Mouse (Mus musculus): ENCODE measurements around the gene Stx8. TPM values are rescaled to one million over a fixed set of nuclear protein-coding genes. Genes with fewer than 3 reads are reported as not detected.

Stx8 gene
- polyA plus RNA-seq, 1 experiment from 2014 or later, result 23.4 TPM

- ATAC-seq (ENCODE audit: low read depth) (no peak), DNase-seq (no peak)
- Histone ChIP-seq H3K4me3 (replicated peaks) (no peak overlapping the region), H3K27ac (no peak overlapping the region), H3K27me3 (no peaks in the 10 kb centered on the region), H3K9me3 (replicated peaks) (no peaks in the 10 kb centered on the region), H3K4me1 (replicated peaks) (no peaks in the 10 kb centered on the region), H3K36me3 (no peaks in the 10 kb centered on the region), H3K9ac (no peak overlapping the region), H3K4me2 (no peak overlapping the region)
- WGBS (ENCODE audit: insufficient replicate concordance), result 55% methylated on average over 5 of the region's 5 CpGs
Measured at GRCm38 (mm10) chr11:68071836-68072235, 105.8 kb downstream of the Stx8 start.

GRCm38 (mm10) chr11:68072597-68073210 is 106.7 kb downstream of the Stx8 start:
- Histone ChIP-seq H3K4me3 (replicated peaks) (no peak overlapping the region), H3K27me3 (no peaks in the 10 kb centered on the region), H3K4me1 (replicated peaks) (no peaks in the 10 kb centered on the region), H3K9ac (no peak overlapping the region), H3K36me3 (no peaks in the 10 kb centered on the region), H3K9me3 (replicated peaks) (no peaks in the 10 kb centered on the region), H3K27ac (no peak overlapping the region), H3K4me2 (no peak overlapping the region)
- 62% methylated on average over 11 of the region's 11 CpGs for whole genome bisulfite sequencing (ENCODE audit: insufficient replicate concordance)
- ATAC-seq (ENCODE audit: low read depth) (no peak), DNase-seq (no peak)

- no peak for ATAC-seq (ENCODE audit: low read depth)
- H3K9ac ChIP-seq, result no peak overlapping the region
- no peaks in the 10 kb centered on the region for H3K36me3 ChIP-seq
- H3K27me3 ChIP-seq, result no peaks in the 10 kb centered on the region
- no peak for DNase-seq
- H3K4me2 ChIP-seq, result no peak overlapping the region
- no peak overlapping the region for H3K27ac ChIP-seq
- no peaks in the 10 kb centered on the region for H3K4me1 ChIP-seq (replicated peaks)
- H3K4me3 ChIP-seq (replicated peaks), result no peak overlapping the region
- no peaks in the 10 kb centered on the region for H3K9me3 ChIP-seq (replicated peaks)
- WGBS (ENCODE audit: insufficient replicate concordance), result 62% methylated on average over 5 of the region's 5 CpGs
Measured at GRCm38 (mm10) chr11:68074686-68075085, 108.7 kb downstream of the Stx8 start.

DNA sequence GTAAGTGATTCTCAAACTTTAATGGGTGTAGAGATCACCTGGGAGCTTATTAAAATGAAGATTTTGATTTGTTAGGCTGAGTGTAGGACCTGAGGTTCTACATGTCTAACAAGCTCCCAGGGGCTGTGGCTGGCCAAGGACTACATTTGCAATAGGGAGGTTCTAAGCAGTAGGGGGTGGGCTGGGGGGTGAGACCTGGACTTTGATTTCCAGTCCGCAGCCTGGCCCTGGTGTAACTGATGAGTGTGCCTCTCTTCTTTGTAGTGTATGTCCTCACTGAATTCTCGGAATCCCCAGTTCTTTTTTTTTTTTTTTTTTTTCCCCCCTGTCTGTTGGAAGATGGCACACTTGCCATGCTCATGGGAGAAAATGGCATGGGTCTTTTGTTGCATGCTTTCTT is 109.3 kb downstream of the Stx8 start:
- no peak overlapping the region for H3K4me2 ChIP-seq
- H3K27ac ChIP-seq, result no peak overlapping the region
- no peak for ATAC-seq (ENCODE audit: low read depth)
- H3K9me3 ChIP-seq (replicated peaks), result no peaks in the 10 kb centered on the region
- H3K4me3 ChIP-seq (replicated peaks), result no peak overlapping the region
- no peaks in the 10 kb centered on the region for H3K27me3 ChIP-seq
- no peak overlapping the region for H3K9ac ChIP-seq
- no peaks in the 10 kb centered on the region for H3K4me1 ChIP-seq (replicated peaks)
- WGBS (ENCODE audit: insufficient replicate concordance), result 44% methylated on average over 2 of the region's 2 CpGs
- no peak for DNase-seq
- no peaks in the 10 kb centered on the region for H3K36me3 ChIP-seq

GRCm38 (mm10) chr11:68079756-68080155 is 113.8 kb downstream of the Stx8 start:
- 74% methylated on average over 2 of the region's 2 CpGs for WGBS (ENCODE audit: insufficient replicate concordance)
- Histone ChIP-seq H3K9ac (no peak overlapping the region), H3K4me3 (replicated peaks) (no peak overlapping the region), H3K27me3 (no peaks in the 10 kb centered on the region), H3K4me1 (replicated peaks) (no peaks in the 10 kb centered on the region), H3K36me3 (no peaks in the 10 kb centered on the region), H3K27ac (no peak overlapping the region), H3K9me3 (replicated peaks) (no peaks in the 10 kb centered on the region), H3K4me2 (no peak overlapping the region)
- DNase-seq (no peak), ATAC-seq (ENCODE audit: low read depth) (no peak)

- no peak for DNase-seq
- Histone ChIP-seq H3K27ac (no peak overlapping the region), H3K9ac (no peak overlapping the region), H3K9me3 (replicated peaks) (no peaks in the 10 kb centered on the region), H3K36me3 (no peaks in the 10 kb centered on the region), H3K4me3 (replicated peaks) (no peak overlapping the region), H3K4me1 (replicated peaks) (no peaks in the 10 kb centered on the region), H3K27me3 (no peaks in the 10 kb centered on the region), H3K4me2 (no peak overlapping the region)
- no peak for ATAC-seq (ENCODE audit: low read depth)
- 73% methylated on average over 2 of the region's 2 CpGs for WGBS (ENCODE audit: insufficient replicate concordance)
Measured at GRCm38 (mm10) chr11:68080999-68081398, 115.0 kb downstream of the Stx8 start.

DNA sequence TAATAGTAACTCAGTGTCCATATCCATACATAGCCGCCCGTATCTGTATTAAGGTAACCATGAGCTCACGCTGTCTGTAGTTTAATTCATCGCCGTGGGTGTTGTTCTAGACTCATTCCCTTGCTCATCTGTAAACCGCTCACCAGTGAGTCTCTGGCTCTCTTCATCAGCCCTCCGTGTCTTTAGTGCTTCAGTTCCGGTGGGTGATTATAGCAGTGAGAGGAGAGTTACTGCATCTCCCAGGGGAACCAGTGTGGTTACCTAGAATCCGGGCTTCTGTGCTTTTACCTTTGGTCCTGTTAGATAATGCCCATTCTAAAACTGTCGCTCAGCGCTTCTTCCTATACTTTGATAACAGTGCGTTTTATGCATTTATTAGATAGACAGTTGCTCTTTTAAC is 116.8 kb downstream of the Stx8 start:
- no peak overlapping the region for H3K27ac ChIP-seq

DNA sequence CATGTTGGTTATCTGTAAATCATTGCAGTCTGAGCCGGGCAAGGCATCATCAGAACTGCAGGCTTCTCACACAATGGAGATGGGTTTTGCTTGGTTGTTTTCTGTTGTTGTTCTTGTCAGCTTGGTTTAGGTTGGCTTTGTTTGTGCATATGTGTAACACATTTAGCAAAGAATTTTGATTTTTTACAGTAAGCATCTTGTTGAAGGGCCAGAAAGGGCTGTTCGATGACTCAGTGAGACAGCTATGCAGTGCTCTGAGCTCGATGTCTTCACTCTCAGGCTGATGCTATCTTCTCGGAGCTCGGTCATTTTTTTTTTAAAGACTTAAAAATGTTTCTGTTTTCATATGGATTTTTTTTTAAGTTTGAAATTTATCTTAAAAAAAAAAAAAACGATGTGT is 117.6 kb downstream of the Stx8 start:
- no peaks in the 10 kb centered on the region for H3K9me3 ChIP-seq (replicated peaks)
- no peaks in the 10 kb centered on the region for H3K4me1 ChIP-seq (replicated peaks)
- no peak overlapping the region for H3K9ac ChIP-seq
- no peak overlapping the region for H3K4me3 ChIP-seq (replicated peaks)
- H3K4me2 ChIP-seq, result no peak overlapping the region
- no peaks in the 10 kb centered on the region for H3K27me3 ChIP-seq
- DNase-seq (no peak), ATAC-seq (ENCODE audit: low read depth) (no peak)
- no peak overlapping the region for H3K27ac ChIP-seq
- 73% methylated on average over 6 of the region's 6 CpGs for WGBS (ENCODE audit: insufficient replicate concordance)
- H3K36me3 ChIP-seq, result no peaks in the 10 kb centered on the region

More for the DNA sequence above, 116.8 kb downstream of the Stx8 start:
- Histone ChIP-seq H3K9ac (no peak overlapping the region), H3K36me3 (no peaks in the 10 kb centered on the region), H3K27me3 (no peaks in the 10 kb centered on the region), H3K4me1 (replicated peaks) (no peaks in the 10 kb centered on the region), H3K4me3 (replicated peaks) (no peak overlapping the region), H3K9me3 (replicated peaks) (no peaks in the 10 kb centered on the region), H3K4me2 (no peak overlapping the region)
- ATAC-seq (ENCODE audit: low read depth) (no peak), DNase-seq (no peak)
- 81% methylated on average over 12 of the region's 12 CpGs for WGBS (ENCODE audit: insufficient replicate concordance)

DNA sequence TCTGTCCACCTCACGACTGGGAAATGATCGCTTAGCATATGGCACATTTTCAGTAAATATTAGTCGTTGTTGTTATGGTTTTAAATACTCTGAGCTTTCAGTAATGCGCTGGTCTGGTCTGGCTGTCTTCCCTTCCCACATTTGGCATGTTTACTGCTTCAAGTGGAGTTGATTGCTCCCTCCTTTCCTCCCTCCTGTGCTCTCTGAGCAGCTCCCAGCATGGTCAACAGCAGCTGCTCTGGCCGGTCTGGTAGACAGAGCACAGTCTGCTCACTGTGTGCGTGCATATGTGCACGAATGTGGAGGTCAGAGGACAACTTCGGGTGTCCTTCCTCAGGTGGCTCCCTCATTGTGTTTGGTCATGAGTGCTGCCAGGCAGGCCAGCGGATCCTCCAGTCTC is 120.2 kb downstream of the Stx8 start:
- no peaks in the 10 kb centered on the region for H3K36me3 ChIP-seq
- no peak for DNase-seq
- no peaks in the 10 kb centered on the region for H3K9me3 ChIP-seq (replicated peaks)
- H3K4me1 ChIP-seq (replicated peaks), result no peaks in the 10 kb centered on the region
- 72% methylated on average over 9 of the region's 9 CpGs for WGBS (ENCODE audit: insufficient replicate concordance)
- no peak overlapping the region for H3K4me2 ChIP-seq
- H3K27me3 ChIP-seq, result no peaks in the 10 kb centered on the region
- no peak for ATAC-seq (ENCODE audit: low read depth)
- no peak overlapping the region for H3K9ac ChIP-seq
- H3K27ac ChIP-seq, result no peak overlapping the region
- H3K4me3 ChIP-seq (replicated peaks), result no peak overlapping the region

DNA sequence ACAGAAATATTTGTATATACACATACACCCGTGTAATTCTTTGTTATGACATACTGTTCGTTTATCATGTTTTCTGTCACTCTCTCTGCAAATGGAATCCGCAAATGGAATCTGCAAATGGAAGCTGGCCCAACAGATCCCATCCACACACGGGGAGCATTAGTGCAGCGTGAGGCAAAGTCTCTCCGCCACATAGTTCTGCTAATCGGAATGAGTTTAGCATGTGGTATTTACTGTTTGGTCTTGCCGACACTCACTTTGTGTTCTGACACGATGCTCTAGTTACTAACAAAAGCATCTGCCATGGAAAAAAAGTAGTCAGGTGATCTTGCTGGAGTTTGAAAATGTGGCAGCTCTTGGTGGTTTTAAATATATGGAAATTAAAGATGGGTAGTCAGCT is 123.4 kb downstream of the Stx8 start:
- no peak overlapping the region for H3K9ac ChIP-seq
- H3K4me1 ChIP-seq (replicated peaks), result no peaks in the 10 kb centered on the region
- no peaks in the 10 kb centered on the region for H3K27me3 ChIP-seq
- H3K27ac ChIP-seq, result no peak overlapping the region
- H3K4me2 ChIP-seq, result no peak overlapping the region
- no peaks in the 10 kb centered on the region for H3K9me3 ChIP-seq (replicated peaks)
- 72% methylated on average over 9 of the region's 9 CpGs for WGBS (ENCODE audit: insufficient replicate concordance)
- DNase-seq (no peak), ATAC-seq (ENCODE audit: low read depth) (no peak)
- no peaks in the 10 kb centered on the region for H3K36me3 ChIP-seq
- no peak overlapping the region for H3K4me3 ChIP-seq (replicated peaks)

- 46% methylated on average over 13 of the region's 13 CpGs for WGBS (ENCODE audit: insufficient replicate concordance)
- DNase-seq (no peak), ATAC-seq (ENCODE audit: low read depth) (no peak)
- Histone ChIP-seq H3K36me3 (no peaks in the 10 kb centered on the region), H3K9me3 (replicated peaks) (no peaks in the 10 kb centered on the region), H3K4me1 (replicated peaks) (no peaks in the 10 kb centered on the region), H3K27ac (no peak overlapping the region), H3K4me2 (no peak overlapping the region), H3K27me3 (no peaks in the 10 kb centered on the region), H3K4me3 (replicated peaks) (no peak overlapping the region), H3K9ac (no peak overlapping the region)
Measured at GRCm38 (mm10) chr11:68089885-68090592, 124.0 kb downstream of the Stx8 start.

Data from liver, embryonic 13.5 days (tissue).